ENCODE assay signal across 8 mouse cellular contexts in the genomic region with DNA sequence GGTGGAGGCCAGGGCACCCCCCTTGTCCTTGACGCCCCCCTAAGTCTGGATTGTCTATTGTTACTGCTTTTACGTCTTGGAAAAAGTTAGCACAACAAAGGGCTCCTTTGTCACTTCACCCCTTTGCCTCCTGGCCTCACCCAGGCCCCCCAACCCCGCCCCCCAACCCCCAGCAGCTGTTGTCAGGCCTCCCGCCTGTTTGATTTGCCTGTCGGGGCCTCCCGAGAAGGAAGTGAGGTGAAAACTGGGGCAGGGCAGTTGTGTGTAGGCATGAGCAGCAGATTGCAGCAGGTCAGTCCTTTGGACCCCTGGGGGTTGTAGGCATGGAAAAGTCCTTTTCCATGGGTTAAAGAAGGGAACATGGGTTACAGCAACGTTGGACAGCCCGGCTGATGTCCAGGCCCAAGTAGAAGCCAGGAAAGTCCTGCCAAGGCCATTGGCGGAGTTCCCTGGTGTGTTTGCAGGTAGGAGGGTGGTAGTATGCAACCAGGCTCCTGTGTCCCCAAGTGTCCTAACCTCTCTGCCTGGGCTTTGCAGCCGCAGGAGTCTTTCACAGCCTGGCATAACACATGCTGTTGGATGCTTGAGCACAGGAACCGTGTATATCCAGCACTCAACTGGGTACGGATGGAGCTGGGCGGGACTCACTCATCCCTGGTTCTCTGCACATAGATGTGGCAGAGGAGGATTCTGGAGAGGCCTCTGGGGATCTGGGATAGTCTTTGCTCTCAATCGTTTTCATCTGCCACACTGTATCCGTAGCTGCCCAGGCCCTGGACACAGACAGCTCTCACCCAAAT. TPM values are rescaled to one million over a fixed set of nuclear protein-coding genes. Genes with fewer than 3 reads are reported as not detected.
DNase-seq lines count a peak whose midpoint lies in the region; ATAC-seq and TF ChIP-seq lines count a peak whose summit lies in the region.

No protein-coding gene starts in this region.

- peaks cover 88% of the 10 kb centered on the region for H3K4me1 ChIP-seq in forebrain, embryonic 14.5 days (ENCODE audit: control insufficient read depth, insufficient read depth, low read length)
- H3K4me1 ChIP-seq in hindbrain, embryonic 14.5 days (replicated peaks; ENCODE audit: control insufficient read depth, insufficient read depth, low read length), result peaks cover 95% of the 10 kb centered on the region
- H3K4me1 ChIP-seq in liver, postnatal 0 days (ENCODE audit: insufficient read depth), result peaks cover 52% of the 10 kb centered on the region

- WGBS in forebrain, embryonic 14.5 days, result 27% methylated on average over 15 of the region's 15 CpGs
- 11% methylated on average over 15 of the region's 15 CpGs for WGBS in hindbrain, embryonic 14.5 days
- WGBS in liver, postnatal 0 days (ENCODE audit: insufficient replicate concordance), result 44% methylated on average over 15 of the region's 15 CpGs

- H3K27ac ChIP-seq in forebrain, embryonic 14.5 days (ENCODE audit: low read depth, low read length), result no peak overlapping the region; the same call in 1 of the 2 replicates
- peak overlapping the region; percentile 90 for H3K27ac ChIP-seq in hindbrain, embryonic 14.5 days
- peak overlapping the region; percentile 74 for H3K27ac ChIP-seq in liver, postnatal 0 days (ENCODE audit: low read depth)

- TF ChIP-seq EP300 in liver, postnatal 0 days (IDR thresholded peaks at IDR 0.05; ENCODE audit: low read depth), result no peak

- peak; percentile 40 for DNase-seq in ovary, postnatal 36 days (ENCODE audit: low spot score)
- no peak for DNase-seq in ovary, postnatal 14 days (ENCODE audit: low spot score)
- DNase-seq in forebrain, embryonic 14.5 days (ENCODE audit: low spot score), result no peak
- DNase-seq in hindbrain, embryonic 14.5 days (ENCODE audit: low spot score), result no peak
- no peak for DNase-seq in liver, postnatal 0 days
- DNase-seq in thymus, postnatal 25 days, result peak; percentile 75
- DNase-seq in layer of hippocampus, adult 11-12 months (ENCODE audit: low spot score), result no peak
- no peak for DNase-seq in left cerebral cortex, postnatal 14 days (ENCODE audit: low spot score in 2 of 2)

- peaks cover 10% of the 10 kb centered on the region; the same call in 1 of the 2 replicates for H3K27me3 ChIP-seq in forebrain, embryonic 14.5 days (replicated peaks; ENCODE audit: control insufficient read depth, insufficient read depth, low read length)
- no peaks in the 10 kb centered on the region for H3K27me3 ChIP-seq in hindbrain, embryonic 14.5 days (ENCODE audit: control insufficient read depth, insufficient read depth, low read length)
- peaks cover 34% of the 10 kb centered on the region for H3K27me3 ChIP-seq in liver, postnatal 0 days (ENCODE audit: insufficient read depth, low read length)

- no peak for ATAC-seq in forebrain, embryonic 14.5 days
- ATAC-seq in hindbrain, embryonic 14.5 days (ENCODE audit: low FRiP score), result no peak
- no peak for ATAC-seq in liver, postnatal 0 days

- H3K36me3 ChIP-seq in forebrain, embryonic 14.5 days (ENCODE audit: control insufficient read depth, insufficient read depth, low read length), result no peaks in the 10 kb centered on the region
- H3K36me3 ChIP-seq in hindbrain, embryonic 14.5 days (replicated peaks; ENCODE audit: control insufficient read depth, insufficient read depth), result no peaks in the 10 kb centered on the region
- peaks cover 15% of the 10 kb centered on the region for H3K36me3 ChIP-seq in liver, postnatal 0 days (replicated peaks; ENCODE audit: insufficient read depth, low read length)

- intact Hi-C loops in left cerebral cortex, postnatal 14 days (cut with DNase I), result no loop called here

- H3K9me3 ChIP-seq in forebrain, embryonic 14.5 days (replicated peaks; ENCODE audit: control insufficient read depth, low read length), result no peaks in the 10 kb centered on the region
- no peaks in the 10 kb centered on the region for H3K9me3 ChIP-seq in hindbrain, embryonic 14.5 days (ENCODE audit: control insufficient read depth, low read length)
- H3K9me3 ChIP-seq in liver, postnatal 0 days (ENCODE audit: low read length), result no peaks in the 10 kb centered on the region

- TF ChIP-seq CTCF in liver, postnatal 0 days (IDR thresholded peaks at IDR 0.05; ENCODE audit: low read depth), result no peak

- no peak overlapping the region; the same call in 1 of the 2 replicates for H3K4me3 ChIP-seq in forebrain, embryonic 14.5 days (ENCODE audit: low read depth, low read length)
- H3K4me3 ChIP-seq in hindbrain, embryonic 14.5 days (replicated peaks; ENCODE audit: low read length), result peak overlapping the region; percentile 59
- H3K4me3 ChIP-seq in liver, postnatal 0 days (ENCODE audit: low read depth, low read length), result no peak overlapping the region

- peak overlapping the region; percentile 41 for H3K9ac ChIP-seq in forebrain, embryonic 14.5 days (ENCODE audit: low read length)
- H3K9ac ChIP-seq in hindbrain, embryonic 14.5 days, result peak overlapping the region; percentile 69
- peak overlapping the region; percentile 50; the same call in 1 of the 2 replicates for H3K9ac ChIP-seq in liver, postnatal 0 days (replicated peaks)

- H3K4me2 ChIP-seq in forebrain, embryonic 14.5 days (ENCODE audit: low read length), result peak overlapping the region; percentile 100
- peak overlapping the region; percentile 98 for H3K4me2 ChIP-seq in hindbrain, embryonic 14.5 days (replicated peaks)
- peak overlapping the region; percentile 99 for H3K4me2 ChIP-seq in liver, postnatal 0 days (ENCODE audit: low read depth, low read length)

RNA-seq across cellular contexts. Expression of gene Gjd3, which starts 18.0 kb away (rescaled TPM):
- 0.27 and 0.28 TPM in 2 replicates for polyA plus RNA-seq in forebrain, embryonic 14.5 days (2014; fragmentation: Nextera tagmentation; extraction: Ambion mirVana)
- 0.60 and 1.4 TPM in 2 replicates for polyA plus RNA-seq in hindbrain, embryonic 14.5 days (2014; fragmentation: Nextera tagmentation; extraction: Ambion mirVana)
- not detected in 2 replicates for polyA plus RNA-seq in liver, postnatal 0 days (2015; fragmentation: Nextera tagmentation; extraction: Ambion mirVana)
- 1 to 10 TPM; 2.8 to 3.1 TPM for total RNA-seq in left cerebral cortex, postnatal 14 days (2021)

RNA-seq across cellular contexts. Expression of gene Rara, which starts 37.2 kb away (rescaled TPM):
- 8.2 and 9.8 TPM in 2 replicates for polyA plus RNA-seq in forebrain, embryonic 14.5 days (2014; fragmentation: Nextera tagmentation; extraction: Ambion mirVana)
- 18.4 and 18.7 TPM in 2 replicates for polyA plus RNA-seq in hindbrain, embryonic 14.5 days (2014; fragmentation: Nextera tagmentation; extraction: Ambion mirVana)
- polyA plus RNA-seq in liver, postnatal 0 days (2015; fragmentation: Nextera tagmentation; extraction: Ambion mirVana), result 5.4 and 5.6 TPM in 2 replicates
- 10 to 100 TPM; 14.6 to 15.1 TPM for total RNA-seq in left cerebral cortex, postnatal 14 days (2021)

RNA-seq across cellular contexts. Expression of gene Cdc6, which starts 57.2 kb away (rescaled TPM):
- 14.1 and 16.4 TPM in 2 replicates for polyA plus RNA-seq in forebrain, embryonic 14.5 days (2014; fragmentation: Nextera tagmentation; extraction: Ambion mirVana)
- polyA plus RNA-seq in hindbrain, embryonic 14.5 days (2014; fragmentation: Nextera tagmentation; extraction: Ambion mirVana), result 4.3 and 5.2 TPM in 2 replicates
- polyA plus RNA-seq in liver, postnatal 0 days (2015; fragmentation: Nextera tagmentation; extraction: Ambion mirVana), result 19.1 and 22.3 TPM in 2 replicates
- under 1 TPM; 0.47 to 0.57 TPM for total RNA-seq in left cerebral cortex, postnatal 14 days (2021)

RNA-seq across cellular contexts. Expression of gene Top2a, which starts 59.2 kb away (rescaled TPM):
- 135 and 150 TPM in 2 replicates for polyA plus RNA-seq in forebrain, embryonic 14.5 days (2014; fragmentation: Nextera tagmentation; extraction: Ambion mirVana)
- polyA plus RNA-seq in hindbrain, embryonic 14.5 days (2014; fragmentation: Nextera tagmentation; extraction: Ambion mirVana), result 34.2 and 42.4 TPM in 2 replicates
- polyA plus RNA-seq in liver, postnatal 0 days (2015; fragmentation: Nextera tagmentation; extraction: Ambion mirVana), result 74.3 and 90.2 TPM in 2 replicates
- total RNA-seq in left cerebral cortex, postnatal 14 days (2021), result 1 to 10 TPM; 4.1 to 4.9 TPM

Comparison
In these comparisons a context has a peak if more than half of its experiments do, and no peak if none do; other contexts are left out.
1. DNase-seq: peak in ovary, postnatal 36 days (single experiment) and thymus, postnatal 25 days (single experiment); none in ovary, postnatal 14 days (single experiment), forebrain, embryonic 14.5 days (single experiment), hindbrain, embryonic 14.5 days (single experiment), liver, postnatal 0 days (single experiment), layer of hippocampus, adult 11-12 months (single experiment) and left cerebral cortex, postnatal 14 days (0 of 2).
2. Peak in every context shown above with its lines, with median percentiles within 50 percentile points of each other: H3K4me2 ChIP-seq and H3K9ac ChIP-seq.